Mouse (Mus musculus) midbrain, embryonic 14.5 days (tissue): ENCODE measurements around the gene Arl15. TPM values are rescaled to one million over a fixed set of nuclear protein-coding genes. Genes with fewer than 3 reads are reported as not detected.
A peak's percentile ranks its signal among the peaks of the same experiment; 100 is the strongest.

Experiments
- ATAC-seq: fragments of 200-750 bp; cut with Nextera tagmentation; 2 replicates; pipeline ENCODE4 v1.8.0; 2017; ENCODE audit warnings: moderate number of reproducible peaks, moderate library complexity; ENCODE audit not compliant: low FRiP score, low TSS enrichment
- DNase-seq: peaks from one replicate; pipeline ENCODE4 v3.0.0-alpha.2; 2015
- H3K27ac ChIP-seq: fragments of 300-500 bp; sonication (generic); replicated peaks from 2 replicates; pipeline ENCODE4 v1.5.1; 2014; ENCODE audit warnings: mild to moderate bottlenecking, low read depth, low read length, moderate library complexity
- H3K27me3 ChIP-seq: fragments of 300-500 bp; sonication (generic); 2 replicates; pipeline ENCODE4 v1.6.1; 2014; ENCODE audit warnings: low read length, control low read depth, mixed read lengths; ENCODE audit not compliant: control insufficient read depth, insufficient read depth
- H3K36me3 ChIP-seq: fragments of 300-500 bp; sonication (generic); 2 replicates; pipeline ENCODE4 v1.6.1; 2014; ENCODE audit warnings: low read length, control low read depth; ENCODE audit not compliant: control insufficient read depth, insufficient read depth
- H3K4me1 ChIP-seq: fragments of 300-500 bp; sonication (generic); 2 replicates; pipeline ENCODE4 v1.6.1; 2014; ENCODE audit warnings: mild to moderate bottlenecking, antibody characterized with exemption, low read length, control low read depth; ENCODE audit not compliant: control insufficient read depth, insufficient read depth
- H3K4me2 ChIP-seq: fragments of 300-500 bp; sonication (generic); 2 replicates; pipeline ENCODE4 v1.6.1; 2014; ENCODE audit warnings: mild to moderate bottlenecking, low read length, moderate library complexity
- H3K4me3 ChIP-seq: fragments of 300-500 bp; sonication (generic); replicated peaks from 2 replicates; pipeline ENCODE4 v1.5.1; 2014; ENCODE audit warnings: low read depth, low read length
- H3K9ac ChIP-seq: fragments of 300-500 bp; sonication (generic); replicated peaks from 2 replicates; pipeline ENCODE4 v1.6.1; 2014; ENCODE audit warnings: mild to moderate bottlenecking, low read length, moderate library complexity
- H3K9me3 ChIP-seq: fragments of 300-500 bp; sonication (generic); 2 replicates; pipeline ENCODE4 v1.6.1; 2016; ENCODE audit warnings: low read length, control low read depth, mixed read lengths; ENCODE audit not compliant: control insufficient read depth
- WGBS: fragments of 180-500 bp; shearing (Covaris S2); extraction: QIAGEN DNeasy Blood & Tissue Kit; methylation state at CpG from one replicate; pipeline ENCODE4 v1.1.7; 2014; 5-methylcytosine and 5-hydroxymethylcytosine counted together
- polyA plus RNA-seq: library from polyadenylated mRNA; unstranded; fragments of >200 nt; fragmentation: Nextera tagmentation; extraction: Ambion mirVana; gene quantifications from 2 replicates; pipeline ENCODE4 v1.2.1, GENCODE M21; 2014

Arl15 gene
- polyA plus RNA-seq, 1 experiment from 2014 or later, result 24.5 TPM

GRCm38 (mm10) chr13:114109441-114109840, 315.1 kb downstream of the Arl15 start:
- no peaks in the 10 kb centered on the region for H3K27me3 ChIP-seq
- DNase-seq (no peak), ATAC-seq (no peak)
- H3K36me3 ChIP-seq, result no peaks in the 10 kb centered on the region
- no peak overlapping the region for H3K4me2 ChIP-seq
- 78% methylated on average over 10 of the region's 10 CpGs for WGBS
- H3K4me3 ChIP-seq, result no peak overlapping the region
- H3K9me3 ChIP-seq, result no peaks in the 10 kb centered on the region
- H3K27ac ChIP-seq, result no peak overlapping the region
- no peak overlapping the region for H3K9ac ChIP-seq
- H3K4me1 ChIP-seq, result 0 out of 2 replicates have a peak, but pooled peaks cover 2% of the 10 kb centered on the region

- H3K4me3 ChIP-seq, result no peak overlapping the region
- no peak for DNase-seq
- 0 out of 2 replicates have a peak, but pooled peaks have one; percentile 43 for ATAC-seq
- WGBS, result 48% methylated on average over 4 of the region's 4 CpGs
- no peaks in the 10 kb centered on the region for H3K27me3 ChIP-seq
- 0 out of 2 replicates have a peak, but pooled peaks cover 2% of the 10 kb centered on the region for H3K4me1 ChIP-seq
- H3K9ac ChIP-seq, result no peak overlapping the region
- H3K36me3 ChIP-seq, result no peaks in the 10 kb centered on the region
- H3K9me3 ChIP-seq, result no peaks in the 10 kb centered on the region
- no peak overlapping the region for H3K4me2 ChIP-seq
- no peak overlapping the region for H3K27ac ChIP-seq
Observed at GRCm38 (mm10) chr13:114109845-114110244, 315.5 kb downstream of the Arl15 start.

- Histone ChIP-seq H3K9ac (no peak overlapping the region), H3K9me3 (no peaks in the 10 kb centered on the region), H3K27ac (no peak overlapping the region), H3K4me2 (no peak overlapping the region), H3K4me1 (0 out of 2 replicates have a peak, but pooled peaks cover 2% of the 10 kb centered on the region), H3K4me3 (no peak overlapping the region), H3K27me3 (no peaks in the 10 kb centered on the region), H3K36me3 (no peaks in the 10 kb centered on the region)
- DNase-seq (no peak), ATAC-seq (no peak)
- 76% methylated on average over 2 of the region's 2 CpGs for WGBS
Observed at GRCm38 (mm10) chr13:114113516-114113915, 319.2 kb downstream of the Arl15 start.

GRCm38 (mm10) chr13:114114586-114114985, 320.3 kb downstream of the Arl15 start:
- H3K4me3 ChIP-seq, result no peak overlapping the region
- DNase-seq, result no peak
- no peaks in the 10 kb centered on the region for H3K9me3 ChIP-seq
- H3K4me2 ChIP-seq, result no peak overlapping the region
- 89% methylated on average over 12 of the region's 12 CpGs for WGBS
- H3K27me3 ChIP-seq, result no peaks in the 10 kb centered on the region
- H3K36me3 ChIP-seq, result no peaks in the 10 kb centered on the region
- H3K4me1 ChIP-seq, result 0 out of 2 replicates have a peak, but pooled peaks cover 2% of the 10 kb centered on the region
- ATAC-seq, result no peak
- no peak overlapping the region for H3K9ac ChIP-seq
- H3K27ac ChIP-seq, result no peak overlapping the region

GRCm38 (mm10) chr13:114115106-114115505, 320.8 kb downstream of the Arl15 start:
- ATAC-seq, result no peak
- 95% methylated on average over 4 of the region's 4 CpGs for whole genome bisulfite sequencing
- no peak overlapping the region for H3K27ac ChIP-seq
- no peaks in the 10 kb centered on the region for H3K36me3 ChIP-seq
- H3K27me3 ChIP-seq, result no peaks in the 10 kb centered on the region
- no peak overlapping the region for H3K4me2 ChIP-seq
- DNase-seq, result no peak
- H3K9me3 ChIP-seq, result no peaks in the 10 kb centered on the region
- H3K9ac ChIP-seq, result no peak overlapping the region
- H3K4me3 ChIP-seq, result no peak overlapping the region
- H3K4me1 ChIP-seq, result 0 out of 2 replicates have a peak, but pooled peaks cover 2% of the 10 kb centered on the region

GRCm38 (mm10) chr13:114118104-114118830, 324.0 kb downstream of the Arl15 start:
- no peak for DNase-seq
- no peak overlapping the region for H3K9ac ChIP-seq
- WGBS, result 90% methylated on average over 19 of the region's 19 CpGs

GRCm38 (mm10) chr13:114119816-114120215, 325.5 kb downstream of the Arl15 start:
- Histone ChIP-seq H3K27me3 (no peaks in the 10 kb centered on the region), H3K4me2 (no peak overlapping the region), H3K9me3 (no peaks in the 10 kb centered on the region), H3K36me3 (no peaks in the 10 kb centered on the region), H3K4me3 (no peak overlapping the region), H3K4me1 (no peaks in the 10 kb centered on the region), H3K9ac (no peak overlapping the region), H3K27ac (no peak overlapping the region)
- DNase-seq (no peak), ATAC-seq (no peak)
- 96% methylated on average over 4 of the region's 4 CpGs for WGBS

More at GRCm38 (mm10) chr13:114118104-114118830, 324.0 kb downstream of the Arl15 start:
- Histone ChIP-seq H3K4me2 (no peak overlapping the region), H3K27ac (no peak overlapping the region), H3K4me3 (no peak overlapping the region), H3K27me3 (no peaks in the 10 kb centered on the region), H3K9me3 (no peaks in the 10 kb centered on the region), H3K4me1 (no peaks in the 10 kb centered on the region), H3K36me3 (no peaks in the 10 kb centered on the region)
- no peak for ATAC-seq

- H3K9me3 ChIP-seq, result no peaks in the 10 kb centered on the region
- ATAC-seq, result no peak
- H3K4me1 ChIP-seq, result no peaks in the 10 kb centered on the region
- no peaks in the 10 kb centered on the region for H3K36me3 ChIP-seq
- no peaks in the 10 kb centered on the region for H3K27me3 ChIP-seq
- WGBS, result 96% methylated on average over 9 of the region's 9 CpGs
- no peak overlapping the region for H3K27ac ChIP-seq
- DNase-seq, result no peak
- no peak overlapping the region for H3K9ac ChIP-seq
- H3K4me2 ChIP-seq, result no peak overlapping the region
- H3K4me3 ChIP-seq, result no peak overlapping the region
Observed at GRCm38 (mm10) chr13:114121591-114121990, 327.3 kb downstream of the Arl15 start.

- no peaks in the 10 kb centered on the region for H3K9me3 ChIP-seq
- no peak overlapping the region for H3K27ac ChIP-seq
- whole genome bisulfite sequencing, result 87% methylated on average over 3 of the region's 3 CpGs
- no peak overlapping the region for H3K9ac ChIP-seq
- no peak overlapping the region for H3K4me2 ChIP-seq
- H3K4me3 ChIP-seq, result no peak overlapping the region
- no peaks in the 10 kb centered on the region for H3K4me1 ChIP-seq
- DNase-seq, result no peak
- H3K27me3 ChIP-seq, result no peaks in the 10 kb centered on the region
- no peaks in the 10 kb centered on the region for H3K36me3 ChIP-seq
- ATAC-seq, result no peak
Observed at GRCm38 (mm10) chr13:114123391-114123790, 329.1 kb downstream of the Arl15 start.
